ENCODE assay signal across 8 mouse cellular contexts in the genomic region with DNA sequence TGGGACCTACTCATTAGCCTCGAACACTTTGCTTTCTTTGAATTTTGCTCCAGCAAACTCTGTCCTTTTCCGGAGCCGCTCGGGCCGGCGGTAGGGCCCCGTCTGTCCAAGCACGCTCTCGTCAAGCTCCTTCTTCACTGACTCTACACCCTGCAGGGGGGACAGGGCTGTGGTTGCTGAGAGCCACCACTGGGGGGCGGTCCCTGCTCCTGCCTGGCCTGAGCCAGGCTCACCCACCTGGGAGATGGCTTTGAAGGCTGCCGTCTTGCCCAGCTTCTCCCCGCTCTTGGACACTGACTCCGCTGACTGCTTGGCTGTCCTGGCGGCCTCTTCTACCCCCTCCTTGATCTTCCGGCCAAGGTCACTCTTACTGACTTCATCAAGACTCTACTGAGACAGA. TPM values are rescaled to one million over a fixed set of nuclear protein-coding genes. Genes with fewer than 3 reads are reported as not detected.
DNase-seq lines count a peak whose midpoint lies in the region; ATAC-seq and TF ChIP-seq lines count a peak whose summit lies in the region.

No protein-coding gene starts in this region.

- 90% methylated on average over 15 of the region's 15 CpGs for WGBS in spleen, adult 2 months
- WGBS in stomach, embryonic 16.5 days, result 74% methylated on average over 15 of the region's 15 CpGs

- no peaks in the 10 kb centered on the region for H3K9me3 ChIP-seq in stomach, embryonic 16.5 days (replicated peaks; ENCODE audit: control insufficient read depth, low read length)

- no peak overlapping the region for H3K4me3 ChIP-seq in spleen, adult 2 months (ENCODE audit: extremely low read depth, insufficient read depth, insufficient read length)
- no peak overlapping the region for H3K4me3 ChIP-seq in stomach, embryonic 16.5 days (replicated peaks; ENCODE audit: low read length)

- no peak overlapping the region for H3K4me2 ChIP-seq in stomach, embryonic 16.5 days (ENCODE audit: low read depth, low read length)

- peak; percentile 29; the same call in 1 of the 2 replicates for ATAC-seq in stomach, embryonic 16.5 days (ENCODE audit: insufficient read depth, low FRiP score)

- peak; percentile 52; the same call in 1 of the 2 replicates for TF ChIP-seq CTCF in spleen, adult 2 months (IDR thresholded peaks at IDR 0.05; ENCODE audit: extremely low read depth, insufficient read depth, insufficient read length, insufficient replicate concordance)

- DNase-seq in adrenal gland, adult 8-10 months, result peak; percentile 9
- no peak for DNase-seq in adrenal gland, adult 2 months
- DNase-seq in spleen, adult 2 months (ENCODE audit: low read depth in 1 of 2, low spot score in 2 of 2), result no peak
- no peak for DNase-seq in spleen, adult 18-20 months
- DNase-seq in kidney, postnatal 4 days, result peak; percentile 51 to 62
- DNase-seq in ovary, postnatal 10 days (ENCODE audit: low spot score), result no peak
- DNase-seq in embryo, embryonic 11 days, result no peak

- H3K36me3 ChIP-seq in spleen, adult 2 months (ENCODE audit: control insufficient read depth, insufficient read depth, low read length), result peaks cover 35% of the 10 kb centered on the region
- peaks cover 28% of the 10 kb centered on the region; the same call in 1 of the 2 replicates for H3K36me3 ChIP-seq in stomach, embryonic 16.5 days (ENCODE audit: control insufficient read depth, insufficient read depth, low read length)

- H3K27me3 ChIP-seq in spleen, adult 2 months (ENCODE audit: control insufficient read depth, insufficient read depth, low read length), result no peaks in the 10 kb centered on the region
- no peaks in the 10 kb centered on the region for H3K27me3 ChIP-seq in stomach, embryonic 16.5 days (ENCODE audit: control insufficient read depth, insufficient read depth, low read length)

- no peak for TF ChIP-seq POLR2A in spleen, adult 2 months (IDR thresholded peaks at IDR 0.05; ENCODE audit: low read depth, low read length)

- H3K27ac ChIP-seq in spleen, adult 2 months (ENCODE audit: insufficient read depth, low read length), result no peak overlapping the region
- H3K27ac ChIP-seq in stomach, embryonic 16.5 days (ENCODE audit: low read length), result no peak overlapping the region

- no peak overlapping the region for H3K9ac ChIP-seq in stomach, embryonic 16.5 days (ENCODE audit: low read length)

- H3K4me1 ChIP-seq in spleen, adult 2 months (ENCODE audit: control insufficient read depth, insufficient read depth, insufficient read length), result no peaks in the 10 kb centered on the region
- no peaks in the 10 kb centered on the region for H3K4me1 ChIP-seq in stomach, embryonic 16.5 days (ENCODE audit: control insufficient read depth, insufficient read depth, low read length)

RNA-seq across cellular contexts. Expression of gene Timm44, which starts 8.1 kb away (rescaled TPM):
- 100 to 1,000 TPM in 2 of 4 experiments, 10 to 100 TPM in 2; 89.7 to 126 (median 102) TPM for total RNA-seq in adrenal gland, adult 8-10 months (2022)
- total RNA-seq in adrenal gland, adult 2 months (2021), result 10 to 100 TPM; 85.8 to 98.6 TPM
- 69.2 and 76.8 TPM in 2 replicates for polyA plus RNA-seq in adrenal gland, adult 2 months (2012; rRNA removed)
- polyA plus RNA-seq in spleen, adult 2 months (2012; rRNA removed), result 42.1 and 42.8 TPM in 2 replicates
- polyA plus RNA-seq in stomach, embryonic 16.5 days (2015; fragmentation: Nextera tagmentation; extraction: Ambion mirVana), result 64.9 and 67.2 TPM in 2 replicates

RNA-seq across cellular contexts. Expression of gene Ctxn1, which starts 8.6 kb away (rescaled TPM):
- 10 to 100 TPM in 2 of 4 experiments, 1 to 10 TPM in 2; 6.9 to 13.5 (median 11.0) TPM for total RNA-seq in adrenal gland, adult 8-10 months (2022)
- total RNA-seq in adrenal gland, adult 2 months (2021), result 1 to 10 TPM; 7.7 to 9.1 TPM
- polyA plus RNA-seq in adrenal gland, adult 2 months (2012; rRNA removed), result 18.4 and 21.8 TPM in 2 replicates
- polyA plus RNA-seq in spleen, adult 2 months (2012; rRNA removed), result 4.1 and 4.4 TPM in 2 replicates
- 65.9 and 67.9 TPM in 2 replicates for polyA plus RNA-seq in stomach, embryonic 16.5 days (2015; fragmentation: Nextera tagmentation; extraction: Ambion mirVana)

RNA-seq across cellular contexts. Expression of gene Snapc2, which starts 14.7 kb away (rescaled TPM):
- total RNA-seq in adrenal gland, adult 8-10 months (2022), result 10 to 100 TPM; 32.5 to 39.9 (median 35.6) TPM
- total RNA-seq in adrenal gland, adult 2 months (2021), result 10 to 100 TPM; 26.6 to 29.4 TPM
- 60.6 and 60.7 TPM in 2 replicates for polyA plus RNA-seq in adrenal gland, adult 2 months (2012; rRNA removed)
- polyA plus RNA-seq in spleen, adult 2 months (2012; rRNA removed), result 19.6 and 22.9 TPM in 2 replicates
- 41.6 and 41.8 TPM in 2 replicates for polyA plus RNA-seq in stomach, embryonic 16.5 days (2015; fragmentation: Nextera tagmentation; extraction: Ambion mirVana)

RNA-seq across cellular contexts. Expression of gene Tgfbr3l, which starts 19.6 kb away (rescaled TPM):
- total RNA-seq in adrenal gland, adult 8-10 months (2022), result 10 to 100 TPM in 3 of 4 experiments, 1 to 10 TPM in 1; 8.9 to 50.3 (median 28.2) TPM
- 10 to 100 TPM in 1 of 2 experiments, 1 to 10 TPM in 1; 8.2 to 11.4 TPM for total RNA-seq in adrenal gland, adult 2 months (2021)
- polyA plus RNA-seq in adrenal gland, adult 2 months (2012; rRNA removed), result 207 and 268 TPM in 2 replicates
- 13.9 and 25.2 TPM in 2 replicates for polyA plus RNA-seq in spleen, adult 2 months (2012; rRNA removed)
- polyA plus RNA-seq in stomach, embryonic 16.5 days (2015; fragmentation: Nextera tagmentation; extraction: Ambion mirVana), result 3.0 and 4.9 TPM in 2 replicates

RNA-seq across cellular contexts. Expression of gene Gm49320, which starts 29.0 kb away (rescaled TPM):
- 1 to 10 TPM; 1.0 to 7.5 (median 3.6) TPM for total RNA-seq in adrenal gland, adult 8-10 months (2022)
- total RNA-seq in adrenal gland, adult 2 months (2021), result 1 to 10 TPM; 1.0 to 1.2 TPM
- polyA plus RNA-seq in adrenal gland, adult 2 months (2012; rRNA removed), result 10.3 and 12.7 TPM in 2 replicates
- polyA plus RNA-seq in spleen, adult 2 months (2012; rRNA removed), result 0.63 and 1.2 TPM in 2 replicates
- polyA plus RNA-seq in stomach, embryonic 16.5 days (2015; fragmentation: Nextera tagmentation; extraction: Ambion mirVana), result 0.79 TPM in 2 replicates

Comparison
In these comparisons a context has a peak if more than half of its experiments do, and no peak if none do; other contexts are left out.
1. DNase-seq: peak in adrenal gland, adult 8-10 months (single experiment) and kidney, postnatal 4 days (2 of 2); none in adrenal gland, adult 2 months (single experiment), spleen, adult 2 months (0 of 2), spleen, adult 18-20 months (0 of 2), ovary, postnatal 10 days (single experiment) and embryo, embryonic 11 days (single experiment).